Mouse (Mus musculus) inflammation-experienced regulatory T-cells, adult 6 months (primary cell): ENCODE measurements around the gene P4htm. TPM values are rescaled to one million over a fixed set of nuclear protein-coding genes. Genes with fewer than 3 reads are reported as not detected.
"Not testable (repeated sequence)": the region's sequence is repeated elsewhere in the genome, so short reads cannot be mapped to it uniquely, and the experiment has no call there.

Source experiments
- ATAC-seq: one replicate; pipeline ENCODE4 v1.8.0; 2017
- polyA plus RNA-seq, 3 experiments: library from polyadenylated mRNA; unstranded; fragments of 100-300 nt; shearing (Covaris generic); gene quantifications; one replicate each; pipeline ENCODE4 v1.2.1; 2017

The P4htm gene
- 10 to 100 TPM in 1 of 3 experiments, 1 to 10 TPM in 2; 5.6 to 10.9 (median 7.5) TPM for polyA plus RNA-seq

DNA sequence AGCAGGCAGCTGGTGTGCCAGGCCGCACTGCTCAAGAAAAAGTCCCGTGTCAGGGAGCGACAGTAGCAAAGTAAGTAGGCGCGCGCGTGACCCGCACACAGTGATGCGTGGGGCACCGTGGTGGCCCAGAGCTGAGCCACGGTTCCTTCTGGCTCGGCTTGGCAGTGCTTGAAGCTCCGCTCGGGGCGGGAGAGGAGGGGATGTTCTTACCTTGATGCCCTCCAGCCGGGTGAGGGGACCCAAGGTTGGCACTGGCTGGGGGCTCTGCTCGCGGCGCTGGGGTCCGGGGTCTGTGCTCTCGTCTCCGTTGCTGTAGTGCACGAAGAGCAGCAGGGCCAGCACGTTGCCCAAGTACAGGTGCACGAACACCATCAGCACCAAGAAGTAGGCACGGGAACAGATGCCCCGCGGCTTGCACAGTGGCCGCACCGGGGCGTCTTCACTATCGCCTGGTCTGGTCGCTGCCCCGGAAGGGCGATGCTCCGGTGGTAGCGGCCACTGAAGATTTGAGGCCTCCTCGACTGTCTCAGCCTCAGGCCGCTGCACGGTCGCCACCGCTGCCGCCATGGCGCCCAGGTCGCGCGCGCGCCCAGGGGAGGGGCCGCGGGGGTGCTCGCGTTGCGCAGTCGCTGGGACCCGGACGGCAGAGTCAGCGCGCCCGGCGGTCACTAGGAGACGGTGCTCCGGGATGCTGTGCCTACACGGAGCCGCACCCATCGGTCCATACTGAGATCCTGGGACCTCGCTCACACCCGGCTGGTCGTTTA is at the start of gene P4htm:
TSS of gene P4htm (minus strand) at position 670 of the 767 bp plus-strand sequence.
- ATAC-seq: peak; percentile 76

DNA sequence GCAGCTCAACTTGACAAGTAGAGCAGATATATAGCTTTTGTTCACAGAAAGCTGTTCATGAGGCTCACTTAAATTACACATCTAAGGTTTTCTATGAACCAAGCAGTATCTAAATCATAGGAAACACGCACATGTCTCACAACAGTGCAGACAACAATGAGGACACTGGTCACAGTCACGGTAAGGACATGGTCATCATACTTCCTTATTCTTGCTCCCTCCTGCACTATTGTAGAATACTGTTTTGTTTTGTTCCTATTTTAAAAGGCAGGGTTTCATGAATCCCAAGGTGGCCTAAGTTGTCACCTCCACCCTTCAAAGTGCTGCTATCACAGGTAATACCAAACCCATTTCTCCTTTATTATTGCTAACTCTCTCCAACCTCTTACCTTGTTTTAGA is 42.4 kb upstream of the P4htm start:
- ATAC-seq: no peak

- ATAC-seq: no peak
Measured at GRCm38 (mm10) chr9:108635415-108635814, 37.9 kb upstream of the P4htm start.

- ATAC-seq: no peak
Measured at GRCm38 (mm10) chr9:108633846-108634245, 36.4 kb upstream of the P4htm start.

DNA sequence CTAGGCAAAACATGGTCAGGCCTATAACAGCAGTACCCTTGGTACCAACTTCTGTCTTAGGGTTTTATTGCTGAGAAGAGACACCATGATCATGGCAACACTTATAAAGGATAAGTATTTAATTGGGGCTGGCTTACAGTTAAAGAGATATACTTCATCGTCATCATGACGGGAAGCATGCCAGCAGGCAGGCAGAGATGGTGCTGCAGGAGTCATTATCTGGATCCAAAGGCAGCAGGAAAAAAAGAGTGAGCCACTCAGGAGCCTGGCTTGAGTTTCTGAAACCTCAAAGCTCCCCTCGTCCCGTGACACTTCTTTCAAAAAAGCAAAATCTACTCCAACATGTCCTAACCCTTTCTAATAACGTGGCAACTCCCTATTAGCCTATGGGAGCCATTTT is 34.9 kb upstream of the P4htm start:
- no peak for ATAC-seq

- no peak for ATAC-seq
Measured at GRCm38 (mm10) chr9:108631631-108632256, 34.3 kb upstream of the P4htm start.

- ATAC-seq: no peak
Measured at GRCm38 (mm10) chr9:108630683-108631082, 33.2 kb upstream of the P4htm start.

- ATAC-seq: no peak
Measured at GRCm38 (mm10) chr9:108628141-108628540, 30.7 kb upstream of the P4htm start.

GRCm38 (mm10) chr9:108626498-108626897 is 29.0 kb upstream of the P4htm start:
- ATAC-seq: no peak

- no peak for ATAC-seq
Measured at GRCm38 (mm10) chr9:108617301-108617700, 19.8 kb upstream of the P4htm start.

GRCm38 (mm10) chr9:108611488-108611887 is 14.0 kb upstream of the P4htm start:
- no peak for ATAC-seq

DNA sequence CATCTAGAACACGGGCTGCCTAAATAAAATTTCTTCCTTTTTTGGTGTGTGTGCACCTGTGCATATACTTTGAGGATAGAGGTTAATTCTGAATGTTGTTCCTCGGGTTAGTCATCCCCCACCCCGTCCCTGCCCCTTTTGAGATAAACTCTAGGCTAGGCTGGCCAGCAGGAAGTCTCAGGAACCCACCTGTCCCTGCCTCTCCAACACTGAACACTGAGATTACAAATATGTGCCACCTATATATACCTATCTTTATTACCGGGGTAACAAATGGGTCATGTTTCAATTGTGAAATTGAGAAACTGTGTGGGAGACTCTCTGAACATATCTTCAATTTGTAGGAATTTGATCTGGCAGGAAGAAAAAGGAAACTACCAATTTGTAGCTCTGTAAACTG is 11.4 kb upstream of the P4htm start:
- ATAC-seq: no peak

DNA sequence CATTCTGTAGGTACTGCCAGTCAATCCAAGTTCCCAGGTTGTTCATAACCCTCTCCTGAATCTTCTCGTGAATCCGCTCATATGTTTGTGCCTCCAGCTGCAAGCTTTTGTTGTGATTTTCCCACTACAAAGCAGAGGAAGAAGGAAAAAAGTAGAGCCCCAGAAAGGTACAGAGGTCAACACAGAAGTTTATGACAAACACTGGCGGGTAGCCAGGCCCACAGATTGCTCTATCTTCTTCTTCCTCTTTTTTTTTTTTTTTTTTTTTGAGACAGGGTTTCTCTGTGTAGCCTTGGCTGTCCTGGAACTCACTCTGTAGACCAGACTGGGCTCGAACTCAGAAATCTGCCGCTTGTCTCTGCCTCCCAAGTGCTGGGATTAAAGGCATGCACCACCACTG is 10.5 kb upstream of the P4htm start:
- not testable (repeated sequence) for ATAC-seq

DNA sequence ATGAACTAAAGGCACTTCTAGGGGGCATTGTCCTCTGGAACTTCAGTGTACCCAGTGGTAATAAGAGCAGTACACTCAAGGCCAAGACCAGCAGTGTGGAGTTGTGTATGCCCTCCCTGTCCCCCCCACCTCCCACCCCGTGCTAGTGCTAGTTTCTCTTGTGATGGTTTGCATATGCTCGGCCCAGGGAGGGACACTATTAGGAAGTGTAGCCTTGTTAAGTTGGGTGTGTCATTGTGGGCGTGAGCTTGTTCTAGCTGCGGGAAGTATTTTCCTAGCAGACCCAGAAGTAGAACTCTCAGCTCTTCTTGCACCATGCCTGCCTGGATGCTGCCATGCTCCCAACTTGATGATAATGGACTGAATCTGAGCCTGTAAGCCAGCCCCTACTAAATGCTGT is 4.5 kb upstream of the P4htm start:
- ATAC-seq: no peak

DNA sequence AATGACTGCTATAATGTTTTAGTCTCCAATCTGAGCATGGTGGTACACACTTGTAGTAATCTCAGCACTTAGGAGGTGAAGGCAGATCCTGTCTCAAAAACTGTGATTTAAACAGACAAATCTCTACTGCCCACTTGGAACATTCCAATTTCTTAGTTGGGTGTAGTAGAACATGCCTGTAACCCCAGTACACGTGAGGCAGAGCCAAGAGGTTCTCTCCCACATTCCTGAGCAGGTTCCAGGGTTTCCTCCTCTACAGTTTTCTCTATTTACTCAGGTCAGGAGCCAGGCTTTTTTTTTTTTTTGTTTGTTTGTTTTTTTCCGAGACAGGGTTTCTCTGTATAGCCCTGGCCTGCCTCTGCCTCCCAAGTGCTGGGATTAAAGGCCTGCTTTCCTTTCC is 2.5 kb upstream of the P4htm start:
- ATAC-seq: no peak

DNA sequence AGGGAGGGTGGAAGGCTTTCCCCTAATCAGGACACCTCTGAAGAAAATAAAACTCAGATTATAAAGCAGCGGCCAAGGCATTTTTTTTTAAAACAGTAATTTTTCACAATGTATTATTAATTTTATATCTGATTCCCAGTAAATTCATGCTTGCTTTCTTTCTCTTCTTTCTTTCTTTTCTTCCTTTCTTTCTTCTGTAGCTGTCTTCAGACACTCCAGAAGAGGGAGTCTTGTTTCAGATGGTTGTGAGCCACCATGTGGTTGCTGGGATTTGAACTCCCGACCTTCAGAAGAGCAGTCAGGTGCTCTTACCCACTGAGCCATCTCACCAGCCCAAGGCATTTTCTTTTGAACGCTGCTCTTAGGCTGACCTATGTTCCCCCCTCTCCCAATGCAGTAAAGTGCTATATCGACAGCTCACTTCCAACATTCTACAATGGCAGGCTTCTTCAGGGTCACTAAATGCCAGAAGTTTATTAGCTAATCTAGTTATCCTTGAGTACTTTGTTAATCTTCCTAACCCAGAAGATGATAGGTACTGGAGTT is 1.6 kb upstream of the P4htm start:
- ATAC-seq: no peak

- ATAC-seq: no peak
Measured at GRCm38 (mm10) chr9:108594354-108594753, 3.1 kb downstream of the P4htm start.

- ATAC-seq: no peak
Measured at GRCm38 (mm10) chr9:108591462-108591861, 6.0 kb downstream of the P4htm start.

- no peak for ATAC-seq
Measured at GRCm38 (mm10) chr9:108589229-108589628, 8.2 kb downstream of the P4htm start.

DNA sequence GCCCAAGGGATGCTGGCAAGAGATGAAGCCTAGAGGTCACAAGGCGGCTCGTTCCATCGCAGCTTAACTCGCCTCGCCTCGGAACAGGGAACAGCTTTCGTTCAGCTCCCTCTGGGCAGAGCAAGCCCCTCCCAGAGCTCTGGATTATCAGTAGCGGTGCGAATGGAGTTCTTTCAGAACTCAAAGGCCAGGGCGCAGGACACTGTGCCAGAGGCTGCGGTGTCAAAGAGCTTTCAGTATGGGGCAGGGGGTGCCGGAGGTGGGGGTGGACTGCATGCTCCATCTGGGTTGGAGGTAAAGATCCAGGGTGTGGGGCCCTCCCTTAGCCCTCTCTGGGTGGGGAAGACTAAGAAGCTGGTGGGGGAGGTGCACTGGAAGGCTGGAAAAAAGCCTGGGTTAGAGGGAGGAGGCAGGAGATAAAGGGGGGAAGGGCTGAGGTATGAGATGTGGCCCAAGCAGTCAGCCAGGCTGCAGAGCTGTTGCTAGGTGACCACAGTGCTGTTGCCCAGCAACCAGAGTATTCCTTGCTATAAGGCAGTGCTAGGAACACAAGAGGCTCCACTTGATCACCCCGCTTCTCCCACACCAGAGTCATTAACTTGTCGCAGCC is 9.8 kb downstream of the P4htm start:
- no peak for ATAC-seq

- no peak for ATAC-seq
Measured at GRCm38 (mm10) chr9:108579344-108579690, 18.1 kb downstream of the P4htm start.

- ATAC-seq: peak; percentile 99
Measured at GRCm38 (mm10) chr9:108578545-108579343, 18.7 kb downstream of the P4htm start, which contains the start of gene Wdr6. Gene Wdr6 (minus strand): TSS chr9:108578739.
